19 mouse cellular contexts compared by ENCODE assay signal in genomic region chr16:49660111-49660510, GRCm38 (mm10). TPM values are rescaled to one million over a fixed set of nuclear protein-coding genes. Genes with fewer than 3 reads are reported as not detected.
A peak's percentile ranks its signal among the peaks of the same experiment; 100 is the strongest.
DNase-seq lines count a peak whose midpoint lies in the region; ATAC-seq and TF ChIP-seq lines count a peak whose summit lies in the region.
"Had no signal": no experiment of that assay in that cellular context is flagged by ENCODE, and none has a peak within 500 bp of the region (broad histone marks: within the 10 kb centered on the region; RNA-seq: fewer than 3 reads in every experiment).

No protein-coding gene starts in this region.

- ATAC-seq in granulocyte monocyte progenitor cell, adult 5-6 weeks (replicated peaks; ENCODE audit: poor library complexity, severe bottlenecking), result peak; percentile 82
- ATAC-seq in forebrain, embryonic 16.5 days, result no peak
- ATAC-seq: CD4-positive, CD25-positive, alpha-beta regulatory T cell, adult 4 months; forebrain, embryonic 15.5 days; intestine, embryonic 16.5 days had no signal

- no peaks in the 10 kb centered on the region for H3K79me2 ChIP-seq in MEL (ENCODE audit: control insufficient read depth, insufficient read depth, low read length, poor library complexity)

- no peak for TF ChIP-seq EP300 in MEL (IDR thresholded peaks at IDR 0.05; ENCODE audit: low read depth in 1 of 2, low read length in 2 of 2)

- H3K36me3 ChIP-seq in MEL (ENCODE audit: control insufficient read depth in 1 of 2, insufficient read depth in 2 of 2, low read length in 2 of 2), result no peaks in the 10 kb centered on the region; a peak in 1 of 4 replicates
- no peaks in the 10 kb centered on the region for H3K36me3 ChIP-seq in forebrain, embryonic 16.5 days (ENCODE audit: control insufficient read depth, insufficient read depth)
- H3K36me3 ChIP-seq: embryonic facial prominence, embryonic 12.5 days; forebrain, embryonic 15.5 days; heart, embryonic 12.5 days; hindbrain, embryonic 15.5 days had no signal

- no peak overlapping the region for H3K4me2 ChIP-seq in forebrain, embryonic 16.5 days (ENCODE audit: low read length)
- H3K4me2 ChIP-seq: embryonic facial prominence, embryonic 12.5 days; forebrain, embryonic 15.5 days; heart, embryonic 12.5 days; hindbrain, embryonic 15.5 days had no signal

- peak; percentile 50 for DNase-seq in A20 (ENCODE audit: low read depth, low spot score)
- peak; percentile 26 for DNase-seq in MEL (ENCODE audit: low read depth, low spot score)
- DNase-seq in lung, postnatal 4 days, result no peak
- no peak for DNase-seq in adrenal gland, postnatal 10 days
- no peak for DNase-seq in adrenal gland, postnatal 14 days
- DNase-seq: adrenal gland, adult 8-10 months; cerebellum, adult 2 months; cerebellum, postnatal 10 days; gastrocnemius, postnatal 10 days; heart, adult 2 months; heart, postnatal 36 days had no signal

- no peaks in the 10 kb centered on the region for H3K9me3 ChIP-seq in MEL (replicated peaks; ENCODE audit: insufficient read depth, low read length)
- no peaks in the 10 kb centered on the region for H3K9me3 ChIP-seq in forebrain, embryonic 16.5 days (ENCODE audit: control insufficient read depth, low read length)
- H3K9me3 ChIP-seq: embryonic facial prominence, embryonic 12.5 days; forebrain, embryonic 15.5 days; heart, embryonic 12.5 days; hindbrain, embryonic 15.5 days had no signal

- TF ChIP-seq CTCF in MEL (IDR thresholded peaks at IDR 0.05 in 2 of 3, conservative IDR thresholded peaks at IDR 0.05 in 1 of 3; ENCODE audit: control insufficient read depth in 1 of 3, insufficient read depth in 1 of 3, low read depth in 2 of 3, low read length in 3 of 3, poor library complexity in 1 of 3, severe bottlenecking in 1 of 3), result no peak

- TF ChIP-seq RAD21 in MEL (IDR thresholded peaks at IDR 0.05; ENCODE audit: low read depth, low read length), result no peak; the same call in none of the 2 replicates

- H3K4me1 ChIP-seq in MEL (ENCODE audit: control insufficient read depth in 1 of 2, insufficient read depth in 2 of 2, low read length in 2 of 2), result no peaks in the 10 kb centered on the region
- H3K4me1 ChIP-seq in forebrain, embryonic 16.5 days (replicated peaks; ENCODE audit: control insufficient read depth, insufficient read depth, low read length), result no peaks in the 10 kb centered on the region
- H3K4me1 ChIP-seq: forebrain, embryonic 15.5 days; heart, embryonic 12.5 days; hindbrain, embryonic 15.5 days had no signal

- no peak overlapping the region for H3K4me3 ChIP-seq in MEL (ENCODE audit: control insufficient read depth in 1 of 2, insufficient read depth in 1 of 2, low read depth in 2 of 2, low read length in 2 of 2)
- H3K4me3 ChIP-seq in forebrain, embryonic 16.5 days (replicated peaks; ENCODE audit: low read length), result no peak overlapping the region
- H3K4me3 ChIP-seq: embryonic facial prominence, embryonic 12.5 days; forebrain, embryonic 15.5 days; heart, adult 2 months; heart, embryonic 12.5 days; hindbrain, embryonic 15.5 days had no signal

- WGBS in forebrain, embryonic 16.5 days, result 92% methylated on average over 3 of the region's 3 CpGs

- H3K9ac ChIP-seq in MEL (ENCODE audit: control insufficient read depth, low read depth, low read length, poor library complexity, severe bottlenecking), result no peak overlapping the region
- no peak overlapping the region for H3K9ac ChIP-seq in forebrain, embryonic 16.5 days (replicated peaks; ENCODE audit: low read depth, low read length)
- H3K9ac ChIP-seq: embryonic facial prominence, embryonic 12.5 days; forebrain, embryonic 15.5 days; heart, embryonic 12.5 days; hindbrain, embryonic 15.5 days had no signal

- no peak for TF ChIP-seq POLR2A in MEL (IDR thresholded peaks at IDR 0.05; ENCODE audit: control insufficient read depth in 1 of 2, insufficient read depth in 1 of 2, low read depth in 1 of 2, low read length in 2 of 2, poor library complexity in 1 of 2)

- H3K27me3 ChIP-seq in MEL (ENCODE audit: control insufficient read depth in 1 of 2, insufficient read depth in 2 of 2, low read length in 2 of 2), result peaks cover 0 to 1% of the 10 kb centered on the region in 2 experiments; a peak in 2 of 4 replicates
- no peaks in the 10 kb centered on the region for H3K27me3 ChIP-seq in forebrain, embryonic 16.5 days (replicated peaks; ENCODE audit: control insufficient read depth, insufficient read depth, low read length)
- H3K27me3 ChIP-seq: embryonic facial prominence, embryonic 12.5 days; forebrain, embryonic 15.5 days; heart, embryonic 12.5 days; hindbrain, embryonic 15.5 days had no signal

- H3K27ac ChIP-seq in MEL (ENCODE audit: control insufficient read depth, low read depth, low read length), result no peak overlapping the region
- no peak overlapping the region for H3K27ac ChIP-seq in forebrain, embryonic 16.5 days (ENCODE audit: low read length)
- H3K27ac ChIP-seq: embryonic facial prominence, embryonic 12.5 days; forebrain, embryonic 15.5 days; heart, adult 2 months; hindbrain, embryonic 15.5 days had no signal

TF ChIP-seq in MEL, 35 proteins besides CTCF, POLR2A, EP300 and RAD21:
- TF ChIP-seq GATA1 (IDR thresholded peaks at IDR 0.05; ENCODE audit: low read depth, low read length) (peak; percentile 61; the same call in 1 of the 2 replicates), MEF2A (IDR thresholded peaks at IDR 0.05; ENCODE audit: extremely low read depth, insufficient replicate concordance, low read depth, low read length, poor library complexity, severe bottlenecking) (no peak), MYC (IDR thresholded peaks at IDR 0.05; ENCODE audit: low read depth, low read length) (0 out of 2 replicates have a peak, but pooled peaks have one; percentile 44), ZC3H11A (IDR thresholded peaks at IDR 0.05; ENCODE audit: low read depth, low read length) (no peak), SMC3 (IDR thresholded peaks at IDR 0.05; ENCODE audit: low read depth, low read length) (peak; percentile 16; the same call in 1 of the 2 replicates), ETS1 (IDR thresholded peaks at IDR 0.05; ENCODE audit: low read depth, low read length) (no peak)

RNA-seq across cellular contexts. Expression of gene Ift57, which starts 38.9 kb away (rescaled TPM):
- total RNA-seq in MEL (2012; rRNA removed), result 5.7 and 6.3 TPM in 2 replicates
- 10 to 100 TPM in 1 of 2 experiments, not detected in 1; 11.1 TPM for polyA plus RNA-seq in MEL (2012; ENCODE audit: insufficient read depth in 1 of 2, insufficient read length in 2 of 2, low read depth in 1 of 2, low replicate concordance in 2 of 2, missing spikeins in 1 of 2)
- 28.8 TPM in 2 replicates for total RNA-seq in granulocyte monocyte progenitor cell, adult 5-6 weeks (2014; fragmentation: Nextera tagmentation)
- 46.7 and 48.5 TPM in 2 replicates for total RNA-seq in granulocyte monocyte progenitor cell, adult 5-6 weeks (2017)
- 10 to 100 TPM; 19.4 to 22.1 TPM for total RNA-seq in adrenal gland, postnatal 10 days (2021)
- 44.2 and 45.1 TPM in 2 replicates for polyA plus RNA-seq in forebrain, embryonic 16.5 days (2015; fragmentation: Nextera tagmentation; extraction: Ambion mirVana)
- 27.2 and 30.4 TPM in 2 replicates for total RNA-seq in adrenal gland, postnatal 14 days (2021)

Comparison
In these comparisons a context has a peak if more than half of its experiments do, and no peak if none do; other contexts are left out.
1. DNase-seq: peak in A20 (single experiment) and MEL (single experiment); none in lung, postnatal 4 days (0 of 2), adrenal gland, postnatal 10 days (single experiment) and adrenal gland, postnatal 14 days (single experiment).